Mouse (Mus musculus) embryonic facial prominence, embryonic 13.5 days (tissue): Measurements from ENCODE around the gene Tex11. TPM values are rescaled to one million over a fixed set of nuclear protein-coding genes. Genes with fewer than 3 reads are reported as not detected.
"Not testable (repeated sequence)": the region's sequence is repeated elsewhere in the genome, so short reads cannot be mapped to it uniquely, and the experiment has no call there.

Experiments used
- ATAC-seq: fragments of 200-750 bp; cut with Nextera tagmentation; 2 replicates; pipeline ENCODE4 v1.8.0; 2017; ENCODE audit warnings: low read depth; ENCODE audit not compliant: insufficient number of reproducible peaks, insufficient read depth, low FRiP score, low TSS enrichment
- H3K27ac ChIP-seq: fragments of 300-500 bp; sonication (generic); 2 replicates; pipeline ENCODE4 v1.5.1; 2015; ENCODE audit warnings: moderate library complexity, mild to moderate bottlenecking, inconsistent platforms
- H3K27me3 ChIP-seq: fragments of 300-500 bp; sonication (generic); 2 replicates; pipeline ENCODE4 v1.6.1; 2015; ENCODE audit warnings: mild to moderate bottlenecking, inconsistent platforms
- H3K36me3 ChIP-seq: fragments of 300-500 bp; sonication (generic); 2 replicates; pipeline ENCODE4 v1.6.1; 2015; ENCODE audit warnings: mild to moderate bottlenecking, inconsistent platforms
- H3K4me1 ChIP-seq: fragments of 300-500 bp; sonication (generic); 2 replicates; pipeline ENCODE4 v1.6.1; 2015; ENCODE audit warnings: inconsistent platforms
- H3K4me2 ChIP-seq: fragments of 300-500 bp; sonication (generic); 2 replicates; pipeline ENCODE4 v1.6.1; 2015; ENCODE audit warnings: moderate library complexity, mild to moderate bottlenecking, inconsistent platforms
- H3K4me3 ChIP-seq: fragments of 300-500 bp; sonication (generic); 2 replicates; pipeline ENCODE4 v1.5.1; 2015; ENCODE audit warnings: mild to moderate bottlenecking, inconsistent platforms
- H3K9ac ChIP-seq: fragments of 300-500 bp; sonication (generic); 2 replicates; pipeline ENCODE4 v1.6.1; 2015; ENCODE audit warnings: mild to moderate bottlenecking, inconsistent platforms
- H3K9me3 ChIP-seq: fragments of 300-500 bp; sonication (generic); 2 replicates; pipeline ENCODE4 v1.6.1; 2016; ENCODE audit warnings: inconsistent platforms
- WGBS: fragments of 180-500 bp; shearing (Covaris S2); methylation state at CpG from one replicate; pipeline ENCODE4 v1.1.7; 2015; ENCODE audit warnings: mixed read lengths; 5-methylcytosine and 5-hydroxymethylcytosine counted together
- polyA plus RNA-seq: library from polyadenylated mRNA; unstranded; fragments of >200 nt; fragmentation: Nextera tagmentation; extraction: Ambion mirVana; gene quantifications from 2 replicates; pipeline ENCODE4 v1.2.1, GENCODE M21; 2015

The Tex11 gene
- polyA plus RNA-seq: 0.08 and 0.24 TPM in 2 replicates

DNA sequence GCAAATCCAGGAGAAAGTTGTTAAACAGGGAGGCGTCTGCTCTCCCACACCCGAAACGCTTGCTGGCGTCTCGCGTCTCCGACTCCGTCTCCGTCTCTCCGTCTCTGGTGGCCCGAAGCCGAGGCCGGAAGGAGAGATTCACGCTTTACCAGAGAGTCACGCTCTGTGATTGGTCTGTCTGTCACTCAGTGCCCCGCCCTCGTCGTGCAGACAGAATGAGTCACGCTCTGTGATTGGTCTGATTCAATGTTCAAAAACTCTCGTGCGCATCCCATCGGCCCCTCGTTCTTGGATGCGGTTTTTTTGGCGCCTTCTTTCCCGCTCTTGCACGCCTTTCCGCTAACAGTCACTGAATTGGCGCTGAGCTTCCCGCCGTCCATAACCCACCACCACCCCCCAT is at the start of gene Tex11:
Gene Tex11, minus strand, starts transcription at position 127 of the 400 bp plus-strand sequence.
- Histone ChIP-seq H3K9ac (no peak within 1 kb of the TSS), H3K27me3 (no peaks in the 10 kb centered on the region), H3K36me3 (no peaks in the 10 kb centered on the region), H3K27ac (no peak within 1 kb of the TSS), H3K9me3 (no peaks in the 10 kb centered on the region), H3K4me1 (no peaks in the 10 kb centered on the region), H3K4me3 (no peak within 1 kb of the TSS), H3K4me2 (no peak within 1 kb of the TSS)
- no peak for ATAC-seq
- 89% methylated on average over 31 of the region's 31 CpGs for WGBS

DNA sequence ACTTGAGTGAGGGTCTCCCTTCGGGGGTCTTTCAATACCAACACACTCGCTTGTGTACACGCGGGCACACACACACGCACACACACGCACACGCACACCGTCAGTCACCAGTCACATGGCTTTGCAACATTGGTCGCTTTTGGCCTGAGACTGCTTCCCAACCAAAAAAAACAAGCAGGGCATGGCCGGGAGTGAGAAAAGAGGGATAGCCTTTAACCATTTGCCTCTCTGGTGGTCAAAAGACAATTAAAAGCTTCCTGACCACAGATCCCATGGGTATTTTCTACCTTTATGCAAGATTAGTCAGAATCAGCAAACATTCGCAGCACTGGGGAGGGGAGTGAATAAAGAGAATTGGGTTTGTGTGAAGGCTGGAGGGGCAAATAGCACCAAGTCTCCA is 26.5 kb upstream of the Tex11 start, which contains the start of gene Slc7a3:
Gene Slc7a3, minus strand, starts transcription at position 101 of the 400 bp plus-strand sequence.
- 0 out of 2 replicates have a peak within 1 kb of the TSS, but pooled peaks have one; percentile 32 for H3K9ac ChIP-seq
- H3K4me3 ChIP-seq: peak within 1 kb of the TSS; percentile 35
- no peaks in the 10 kb centered on the region for H3K4me1 ChIP-seq
- peaks cover 32% of the 10 kb centered on the region for H3K27me3 ChIP-seq
- 36% methylated on average over 11 of the region's 11 CpGs for WGBS
- ATAC-seq: no peak
- peak within 1 kb of the TSS; percentile 59 for H3K4me2 ChIP-seq
- no peaks in the 10 kb centered on the region for H3K36me3 ChIP-seq
- H3K27ac ChIP-seq: no peak within 1 kb of the TSS
- H3K9me3 ChIP-seq: no peaks in the 10 kb centered on the region

DNA sequence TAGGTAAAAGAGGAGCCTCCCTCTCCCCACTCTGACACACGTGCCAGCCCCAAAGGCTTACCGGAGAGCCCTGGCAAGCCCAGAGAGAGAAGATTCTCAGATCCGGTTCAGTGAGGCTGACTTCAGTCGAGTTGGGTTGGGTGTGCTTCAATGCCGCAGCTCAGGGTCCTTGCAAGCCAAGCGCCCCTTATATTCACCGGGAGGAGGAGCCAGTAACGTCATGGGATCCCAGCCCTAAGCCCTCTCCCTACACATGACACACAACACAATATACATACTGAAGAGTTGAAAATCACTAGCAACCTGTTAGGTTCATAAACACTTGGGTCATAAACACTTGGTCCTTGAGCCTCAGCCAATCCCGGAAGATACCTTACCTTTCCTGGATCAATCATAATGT is 25.7 kb upstream of the Tex11 start:
- not testable (repeated sequence) for H3K4me1 ChIP-seq, H3K9ac ChIP-seq, H3K27ac ChIP-seq, ATAC-seq, H3K36me3 ChIP-seq, H3K9me3 ChIP-seq
- H3K4me2 ChIP-seq: peak overlapping the region; percentile 59
- H3K27me3 ChIP-seq: peaks cover 32% of the 10 kb centered on the region
- H3K4me3 ChIP-seq: peak overlapping the region; percentile 35
- 35% methylated on average over 7 of the region's 9 CpGs for WGBS

DNA sequence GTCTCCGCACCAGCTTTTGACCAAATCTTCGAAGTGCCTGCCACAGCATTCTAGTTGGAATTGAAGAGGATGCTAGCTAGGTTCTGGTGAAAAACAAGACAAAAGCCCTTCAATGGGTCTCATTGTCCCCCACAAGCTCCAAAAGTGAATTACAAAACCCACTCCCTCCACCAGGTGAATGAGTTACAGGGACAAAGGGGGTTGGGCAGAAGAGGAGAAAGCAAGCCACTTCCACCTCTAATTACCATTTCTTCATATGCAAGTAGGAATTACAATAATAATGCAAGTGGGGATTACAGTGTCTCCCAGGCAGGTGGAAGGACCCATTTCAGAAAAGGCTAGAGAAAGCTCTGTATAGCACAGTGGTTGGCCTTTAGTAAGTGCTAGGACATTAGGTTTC is 24.7 kb upstream of the Tex11 start:
- H3K9ac ChIP-seq: no peak overlapping the region
- ATAC-seq: no peak
- no peak overlapping the region for H3K27ac ChIP-seq
- H3K9me3 ChIP-seq: no peaks in the 10 kb centered on the region
- H3K36me3 ChIP-seq: no peaks in the 10 kb centered on the region
- no peaks in the 10 kb centered on the region for H3K4me1 ChIP-seq
- peaks cover 32% of the 10 kb centered on the region for H3K27me3 ChIP-seq
- H3K4me3 ChIP-seq: no peak overlapping the region
- H3K4me2 ChIP-seq: no peak overlapping the region
- WGBS: 46% methylated on average over 2 of the region's 2 CpGs

DNA sequence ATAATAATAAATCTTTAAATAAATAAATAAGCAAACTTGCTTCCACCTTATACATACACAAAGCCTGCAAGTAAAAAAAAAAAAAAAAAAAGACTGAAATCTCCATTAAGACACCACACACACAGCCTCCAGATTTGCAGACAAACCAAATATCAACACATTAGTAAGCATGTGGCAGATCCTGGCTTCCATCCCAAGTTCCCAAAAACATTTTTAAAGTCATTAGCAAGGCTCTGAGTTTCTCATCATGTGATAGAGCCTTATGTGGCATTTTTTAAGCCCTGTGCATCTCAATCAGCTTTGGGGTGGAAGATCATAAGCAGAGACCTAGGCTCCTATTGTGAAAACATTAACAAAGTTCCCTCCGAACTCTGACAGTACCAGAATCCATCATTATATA is 5.8 kb upstream of the Tex11 start:
- Histone ChIP-seq H3K36me3 (no peaks in the 10 kb centered on the region), H3K4me2 (no peak overlapping the region), H3K4me3 (no peak overlapping the region), H3K9me3 (no peaks in the 10 kb centered on the region), H3K9ac (no peak overlapping the region), H3K27ac (no peak overlapping the region), H3K27me3 (0 out of 2 replicates have a peak, but pooled peaks cover 3% of the 10 kb centered on the region), H3K4me1 (no peaks in the 10 kb centered on the region)
- ATAC-seq: no peak
- 57% methylated on average over 1 of the region's 1 CpGs for WGBS

GRCm38 (mm10) chrX:101063503-101063902 is 4.0 kb upstream of the Tex11 start:
- Histone ChIP-seq H3K9ac (no peak overlapping the region), H3K36me3 (no peaks in the 10 kb centered on the region), H3K4me3 (no peak overlapping the region), H3K27me3 (0 out of 2 replicates have a peak, but pooled peaks cover 3% of the 10 kb centered on the region), H3K4me2 (no peak overlapping the region), H3K9me3 (no peaks in the 10 kb centered on the region), H3K27ac (no peak overlapping the region), H3K4me1 (no peaks in the 10 kb centered on the region)
- WGBS: 52% methylated on average over 2 of the region's 2 CpGs
- ATAC-seq: no peak

DNA sequence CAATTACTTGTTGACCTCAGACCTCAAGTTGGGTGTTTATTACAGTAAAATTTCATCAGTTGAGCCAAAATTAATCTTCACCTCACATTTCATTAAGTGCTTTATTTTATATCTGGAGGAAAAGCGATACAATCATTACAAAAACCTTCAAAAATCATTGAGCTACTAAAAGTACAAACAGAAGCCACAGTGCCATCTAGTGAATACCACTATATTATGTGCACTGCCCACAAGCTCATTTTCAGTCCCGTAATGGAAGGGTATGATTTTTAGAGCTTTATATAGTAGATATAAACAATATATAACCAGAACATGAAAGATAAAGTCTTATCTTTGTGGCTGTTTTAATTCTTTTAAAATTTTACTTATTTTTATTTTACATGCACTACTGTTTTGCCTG is 115.8 kb downstream of the Tex11 start:
- Histone ChIP-seq H3K27ac (no peak overlapping the region), H3K9ac (no peak overlapping the region), H3K4me1 (no peaks in the 10 kb centered on the region), H3K36me3 (no peaks in the 10 kb centered on the region), H3K9me3 (no peaks in the 10 kb centered on the region), H3K27me3 (peaks cover 4% of the 10 kb centered on the region; the same call in 1 of the 2 replicates), H3K4me2 (no peak overlapping the region), H3K4me3 (no peak overlapping the region)
- 32% methylated on average over 2 of the region's 2 CpGs for WGBS
- ATAC-seq: no peak

- no peak overlapping the region for H3K9ac ChIP-seq
- no peak for ATAC-seq
- no peaks in the 10 kb centered on the region for H3K4me1 ChIP-seq
- H3K27me3 ChIP-seq: peaks cover 9% of the 10 kb centered on the region
- H3K27ac ChIP-seq: no peak overlapping the region
- H3K4me2 ChIP-seq: no peak overlapping the region
- H3K36me3 ChIP-seq: no peaks in the 10 kb centered on the region
- no peaks in the 10 kb centered on the region for H3K9me3 ChIP-seq
- H3K4me3 ChIP-seq: no peak overlapping the region
Measured at GRCm38 (mm10) chrX:100839211-100839610, 220.3 kb downstream of the Tex11 start.

GRCm38 (mm10) chrX:100832806-100833205 is 226.7 kb downstream of the Tex11 start:
- no peaks in the 10 kb centered on the region for H3K36me3 ChIP-seq
- H3K4me1 ChIP-seq: no peaks in the 10 kb centered on the region
- no peak for ATAC-seq
- WGBS: 84% methylated on average over 2 of the region's 2 CpGs
- H3K27ac ChIP-seq: no peak overlapping the region
- no peaks in the 10 kb centered on the region for H3K9me3 ChIP-seq
- H3K4me2 ChIP-seq: no peak overlapping the region
- peaks cover 3% of the 10 kb centered on the region for H3K27me3 ChIP-seq
- no peak overlapping the region for H3K9ac ChIP-seq
- H3K4me3 ChIP-seq: no peak overlapping the region

- Histone ChIP-seq H3K36me3 (no peaks in the 10 kb centered on the region), H3K27ac (no peak overlapping the region), H3K9me3 (no peaks in the 10 kb centered on the region), H3K4me3 (no peak overlapping the region), H3K4me2 (no peak overlapping the region), H3K9ac (no peak overlapping the region), H3K27me3 (peaks cover 6% of the 10 kb centered on the region; the same call in 1 of the 2 replicates), H3K4me1 (no peaks in the 10 kb centered on the region)
- ATAC-seq: no peak
- WGBS: 56% methylated on average over 1 of the region's 1 CpGs
Measured at GRCm38 (mm10) chrX:100825557-100825956, 233.9 kb downstream of the Tex11 start.

- H3K36me3 ChIP-seq: peaks cover 4% of the 10 kb centered on the region; the same call in 1 of the 2 replicates
- no peaks in the 10 kb centered on the region for H3K4me1 ChIP-seq
- H3K9ac ChIP-seq: no peak overlapping the region
- no peak overlapping the region for H3K4me2 ChIP-seq
- H3K4me3 ChIP-seq: no peak overlapping the region
- WGBS: 65% methylated on average over 1 of the region's 1 CpGs
- H3K9me3 ChIP-seq: no peaks in the 10 kb centered on the region
- no peak for ATAC-seq
- H3K27me3 ChIP-seq: peaks cover 3% of the 10 kb centered on the region; the same call in 1 of the 2 replicates
- H3K27ac ChIP-seq: no peak overlapping the region
Measured at GRCm38 (mm10) chrX:100821149-100821548, 238.3 kb downstream of the Tex11 start.

DNA sequence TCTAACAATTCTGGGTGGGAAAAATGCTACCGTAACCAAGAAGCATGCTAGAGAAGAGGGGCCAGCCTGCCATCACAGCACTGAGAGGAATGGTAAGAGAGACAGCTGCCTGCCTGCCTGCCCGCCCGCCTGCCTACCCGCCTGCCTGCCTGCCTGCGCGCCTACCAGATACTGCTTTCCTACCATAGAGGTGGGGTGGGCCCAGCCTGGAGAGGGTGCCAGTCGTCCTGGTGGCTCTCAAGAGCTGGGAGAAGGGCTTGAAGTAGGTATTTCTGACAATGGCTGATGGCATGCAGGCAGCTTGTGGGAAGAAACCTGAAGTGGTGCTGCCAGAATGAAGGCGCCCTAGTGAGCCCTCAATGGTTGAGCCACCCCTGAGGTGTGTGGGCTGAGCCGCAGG is 240.8 kb downstream of the Tex11 start:
- Histone ChIP-seq H3K9me3 (no peaks in the 10 kb centered on the region), H3K4me3 (no peak overlapping the region), H3K36me3 (peaks cover 18% of the 10 kb centered on the region), H3K4me1 (no peaks in the 10 kb centered on the region), H3K9ac (no peak overlapping the region), H3K4me2 (no peak overlapping the region), H3K27me3 (peaks cover 3% of the 10 kb centered on the region; the same call in 1 of the 2 replicates), H3K27ac (no peak overlapping the region)
- ATAC-seq: no peak
- 83% methylated on average over 9 of the region's 9 CpGs for WGBS
